Mouse (Mus musculus) gastrocnemius, postnatal 36 days (tissue): Measurements from ENCODE around the gene Odf2. TPM values are rescaled to one million over a fixed set of nuclear protein-coding genes. Genes with fewer than 3 reads are reported as not detected.

Experiments
- DNase-seq, 2 experiments: peaks; one replicate each; pipeline ENCODE4 v3.0.0; 2022
- intact Hi-C: fragments of 180-260 bp; cut with DNase I; formaldehyde crosslinking; loops from one replicate; pipeline ENCODE4 v1.15.1; 2025
- total RNA-seq, 2 experiments: library from RNA; stranded (reverse); gene quantifications; 2 replicates each; pipeline ENCODE4 v1.2.3; 2021

Odf2 gene
- total RNA-seq, 2 experiments from 2014 or later: 10.2 to 11.1 TPM

DNA sequence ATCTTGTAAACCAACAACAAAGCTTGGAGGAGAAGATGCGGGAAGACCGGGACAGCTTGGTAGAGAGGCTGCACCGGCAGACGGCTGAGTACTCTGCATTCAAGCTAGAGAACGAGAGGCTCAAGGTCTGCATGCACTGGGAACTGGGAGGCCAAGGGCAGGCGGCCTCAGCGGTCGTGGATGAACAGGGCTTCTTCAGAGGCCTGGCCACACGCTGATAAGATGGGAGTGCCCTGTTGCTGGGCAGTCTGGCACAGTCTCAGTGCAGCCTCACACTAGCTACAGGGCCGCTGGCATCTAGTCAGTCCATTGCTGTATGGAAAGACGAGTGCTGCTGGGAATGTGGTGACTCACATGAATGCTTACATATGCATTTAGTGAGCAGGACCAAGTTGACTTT, 28.6 kb downstream of the Odf2 start:
- intact Hi-C loops: no loop called here
- no peak for DNase-seq

DNA sequence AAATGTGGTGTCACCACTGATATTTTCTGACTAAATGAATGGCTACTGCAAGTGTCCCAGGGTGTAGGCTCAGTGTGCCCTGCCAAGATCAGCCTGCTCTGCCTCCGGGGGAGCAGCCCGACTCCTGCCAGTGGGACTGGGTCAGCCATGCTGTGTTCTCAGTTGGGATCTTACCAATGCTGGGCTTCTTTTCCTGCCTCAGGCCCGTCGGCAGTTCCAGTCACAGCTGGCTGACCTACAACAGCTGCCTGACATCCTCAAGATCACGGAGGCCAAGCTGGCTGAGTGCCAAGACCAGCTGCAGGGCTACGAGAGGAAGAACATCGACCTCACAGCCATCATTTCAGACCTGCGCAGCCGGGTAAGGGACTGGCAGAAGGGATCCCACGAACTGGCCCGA, 33.0 kb downstream of the Odf2 start:
- DNase-seq: peak; percentile 69 to 74
- intact Hi-C loops: no loop called here

DNA sequence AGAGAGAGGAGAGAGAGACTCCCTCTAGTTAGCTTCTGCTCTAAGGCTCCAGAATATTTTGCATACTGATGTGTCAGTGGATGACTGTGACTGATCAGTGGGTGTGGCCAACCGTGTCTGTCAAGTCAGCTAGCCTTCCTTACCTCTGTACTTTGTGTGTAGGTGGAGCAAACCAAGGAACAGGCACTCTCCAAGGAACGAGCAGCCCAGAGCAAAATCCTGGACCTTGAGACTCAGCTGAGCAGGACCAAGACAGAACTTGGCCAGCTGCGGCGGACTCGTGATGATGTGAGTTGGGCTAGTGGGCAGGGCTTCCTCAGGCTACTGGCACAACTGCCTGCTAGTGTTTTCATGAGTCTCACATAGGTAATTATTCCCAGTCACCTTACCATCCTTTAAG, 37.5 kb downstream of the Odf2 start:
- intact Hi-C loops: no loop called here

DNA sequence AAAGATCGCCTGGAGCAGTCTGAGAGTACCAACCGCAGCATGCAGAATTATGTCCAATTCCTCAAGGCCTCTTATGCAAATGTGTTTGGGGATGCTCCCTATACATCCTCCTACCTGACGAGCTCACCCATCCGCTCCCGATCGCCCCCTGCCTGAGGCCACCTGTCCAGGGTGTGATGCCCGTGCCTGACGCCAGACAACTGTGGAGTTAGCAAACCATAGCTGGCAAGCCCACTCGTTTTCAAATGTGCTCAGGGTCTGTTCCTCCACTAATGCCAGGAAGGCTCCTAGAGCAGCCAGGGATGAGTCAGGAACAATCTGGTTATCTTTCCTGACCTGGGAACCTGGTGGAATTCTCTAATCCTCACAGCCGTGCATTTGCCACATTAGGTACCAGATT, 41.5 kb downstream of the Odf2 start:
- intact Hi-C loops: loop anchor here (5.0 kb wide), 1 partner anchor 47 kb away; no protein-coding TSS in a partner anchor
- no peak for DNase-seq

More for the DNA sequence above, 37.5 kb downstream of the Odf2 start:
- no peak for DNase-seq

DNA sequence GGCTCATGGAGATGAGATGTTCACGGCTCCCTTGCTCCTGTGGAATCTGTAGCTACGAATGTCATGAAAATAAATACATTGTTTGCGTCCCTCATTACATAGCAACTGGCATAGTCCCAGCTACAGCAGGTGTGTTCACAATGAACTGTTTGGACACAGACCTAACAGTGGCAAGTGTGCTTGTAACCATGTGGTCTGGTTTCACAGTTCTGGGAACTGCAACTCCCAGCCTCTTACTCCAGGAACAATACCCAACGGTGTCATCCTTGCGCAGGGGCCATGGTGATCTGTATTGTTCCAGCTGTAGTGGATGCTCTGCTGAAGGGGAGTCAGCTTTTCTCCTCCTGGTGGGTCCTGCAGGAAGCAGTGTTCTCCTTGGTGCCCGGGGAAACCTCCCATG, 42.2 kb downstream of the Odf2 start:
- no peak for DNase-seq
- intact Hi-C loops: loop anchor here (5.0 kb wide), 1 partner anchor 46 kb away; no protein-coding TSS in a partner anchor

DNA sequence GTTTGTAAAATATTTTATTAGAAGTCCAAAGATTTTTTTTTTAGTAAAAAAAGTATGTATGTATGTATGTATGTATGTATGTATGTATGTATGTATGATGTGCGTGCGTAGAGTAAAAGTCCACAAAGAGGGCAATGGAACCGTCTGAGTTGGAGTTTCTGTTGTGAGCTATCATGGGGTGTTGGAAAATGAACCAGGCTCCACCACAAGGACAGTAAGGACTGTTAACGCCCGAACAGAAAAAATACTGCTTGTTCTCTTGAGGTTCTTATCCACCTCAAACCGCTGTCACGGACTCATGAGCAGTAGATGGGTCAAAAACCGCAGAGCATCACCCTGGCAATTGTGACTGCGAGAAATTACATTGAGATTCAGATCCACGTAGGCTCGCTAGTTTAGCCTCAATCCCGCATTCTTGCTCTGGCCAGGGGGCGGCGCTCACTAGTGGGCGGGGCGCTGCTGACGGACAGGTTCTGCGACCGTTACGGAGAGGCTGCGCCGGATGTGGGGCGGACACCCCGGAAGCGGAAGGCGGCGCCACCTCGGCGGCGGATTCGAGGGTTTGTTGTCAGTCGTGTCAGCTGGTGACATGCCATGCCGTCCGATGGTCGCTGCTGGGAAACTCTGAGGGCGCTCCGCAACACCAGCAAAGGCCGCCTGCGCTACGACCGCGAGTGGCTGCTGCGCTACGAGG, 46.0 kb downstream of the Odf2 start, which contains the start of gene Gle1:
TSS of gene Gle1 (plus strand) at position 521 of the 694 bp plus-strand sequence.
- intact Hi-C loops: loop anchor here (5.0 kb wide), 1 partner anchor 42 kb away; no protein-coding TSS in a partner anchor
- DNase-seq: peak; percentile 95 to 97

DNA sequence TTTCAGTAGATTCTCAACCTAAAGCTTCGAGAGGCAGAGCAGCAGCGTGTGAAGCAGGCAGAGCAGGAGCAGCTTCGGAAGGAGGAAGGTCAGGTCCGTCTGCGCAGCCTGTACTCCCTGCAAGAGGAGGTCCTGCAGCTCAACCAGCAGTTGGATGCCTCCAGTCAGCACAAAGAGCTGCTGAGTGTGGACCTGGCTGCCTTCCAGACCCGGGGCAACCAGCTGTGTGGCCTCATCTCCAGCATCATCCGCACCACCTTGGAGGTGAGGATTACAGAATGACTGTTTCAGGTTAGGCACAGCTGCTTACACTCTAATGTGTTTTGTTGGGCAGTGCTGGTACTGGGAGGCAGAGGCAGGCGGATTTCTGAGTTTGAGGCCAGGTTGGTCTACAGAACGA, 51.1 kb downstream of the Odf2 start:
- intact Hi-C loops: no loop called here

DNA sequence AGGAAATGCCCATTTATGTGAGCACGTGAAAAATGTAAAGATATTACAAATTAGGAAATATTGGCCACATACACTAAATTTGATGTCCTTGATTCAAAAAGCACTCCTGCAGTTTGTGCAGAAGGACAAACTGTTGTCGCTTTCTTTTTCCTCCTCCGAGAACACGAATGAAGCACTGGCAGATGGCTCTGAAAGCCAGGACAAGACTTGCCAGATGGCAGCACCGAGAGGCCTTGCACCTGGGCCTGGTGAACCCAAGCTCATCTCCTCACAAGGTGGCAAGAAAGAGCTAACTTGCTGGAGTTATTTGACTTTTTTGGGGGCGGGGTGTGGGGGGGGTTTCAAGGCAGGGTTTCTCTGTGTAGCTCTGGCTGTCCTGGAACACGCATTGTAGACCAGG, 51.8 kb downstream of the Odf2 start:
- DNase-seq: no peak
- intact Hi-C loops: no loop called here

More for the DNA sequence above, 51.1 kb downstream of the Odf2 start:
- DNase-seq: no peak

DNA sequence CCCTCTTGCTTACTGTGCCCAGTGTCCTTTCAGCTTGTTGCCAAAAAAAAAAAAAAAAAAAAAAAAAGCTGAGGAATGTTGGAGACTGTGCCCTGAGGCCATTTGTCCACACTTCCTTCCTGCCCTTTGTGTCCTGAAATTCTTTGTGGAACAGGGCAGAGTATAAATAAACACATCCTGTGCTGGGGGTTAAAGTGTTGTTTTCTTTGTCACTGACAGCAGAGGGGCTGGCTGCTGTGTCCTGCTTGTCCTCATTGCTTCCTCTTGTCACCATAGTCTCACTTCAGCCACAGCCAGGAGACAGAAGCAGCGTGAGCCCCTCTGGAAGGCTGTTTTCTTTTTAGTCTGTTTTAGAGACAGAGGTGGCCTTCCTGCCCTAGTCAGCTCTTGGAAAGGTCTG, 55.7 kb downstream of the Odf2 start:
- intact Hi-C loops: no loop called here
- no peak for DNase-seq

DNA sequence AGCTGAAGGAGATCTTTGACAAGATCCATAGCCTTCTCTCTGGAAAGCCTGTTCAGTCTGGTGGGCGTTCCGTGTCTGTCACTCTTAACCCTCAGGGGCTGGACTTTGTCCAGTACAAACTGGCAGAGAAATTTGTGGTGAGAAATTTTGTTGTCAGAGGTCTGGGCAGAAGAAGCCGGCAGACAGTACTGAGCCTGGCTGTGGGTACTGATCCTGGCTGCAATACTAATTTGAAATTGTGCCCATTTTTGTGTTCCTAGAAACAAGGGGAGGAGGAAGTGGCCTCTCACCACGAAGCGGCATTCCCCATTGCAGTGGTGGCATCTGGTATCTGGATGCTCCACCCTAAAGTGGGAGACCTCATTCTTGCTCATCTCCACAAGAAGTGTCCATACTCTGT, 59.9 kb downstream of the Odf2 start:
- intact Hi-C loops: no loop called here

DNA sequence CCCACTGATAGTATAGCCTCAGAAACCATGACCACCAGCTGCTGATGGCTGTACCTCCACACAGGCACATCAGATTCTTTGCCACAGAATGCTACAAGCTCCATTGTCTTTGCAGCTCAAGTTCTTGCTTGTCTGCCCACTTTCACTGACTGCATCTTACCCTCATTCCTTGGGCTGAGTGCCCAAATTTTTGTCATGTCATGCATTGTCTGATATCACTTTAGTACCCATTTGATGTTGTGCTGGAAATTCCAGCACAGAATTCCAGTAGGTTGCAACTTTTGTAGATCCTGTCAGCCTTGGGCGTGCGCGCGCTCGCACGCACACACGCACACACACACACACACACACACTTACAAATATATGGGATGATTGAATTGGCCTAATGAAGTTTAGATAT, 72.2 kb downstream of the Odf2 start:
- DNase-seq: no peak
- intact Hi-C loops: no loop called here

More for the DNA sequence above, 59.9 kb downstream of the Odf2 start:
- no peak for DNase-seq

DNA sequence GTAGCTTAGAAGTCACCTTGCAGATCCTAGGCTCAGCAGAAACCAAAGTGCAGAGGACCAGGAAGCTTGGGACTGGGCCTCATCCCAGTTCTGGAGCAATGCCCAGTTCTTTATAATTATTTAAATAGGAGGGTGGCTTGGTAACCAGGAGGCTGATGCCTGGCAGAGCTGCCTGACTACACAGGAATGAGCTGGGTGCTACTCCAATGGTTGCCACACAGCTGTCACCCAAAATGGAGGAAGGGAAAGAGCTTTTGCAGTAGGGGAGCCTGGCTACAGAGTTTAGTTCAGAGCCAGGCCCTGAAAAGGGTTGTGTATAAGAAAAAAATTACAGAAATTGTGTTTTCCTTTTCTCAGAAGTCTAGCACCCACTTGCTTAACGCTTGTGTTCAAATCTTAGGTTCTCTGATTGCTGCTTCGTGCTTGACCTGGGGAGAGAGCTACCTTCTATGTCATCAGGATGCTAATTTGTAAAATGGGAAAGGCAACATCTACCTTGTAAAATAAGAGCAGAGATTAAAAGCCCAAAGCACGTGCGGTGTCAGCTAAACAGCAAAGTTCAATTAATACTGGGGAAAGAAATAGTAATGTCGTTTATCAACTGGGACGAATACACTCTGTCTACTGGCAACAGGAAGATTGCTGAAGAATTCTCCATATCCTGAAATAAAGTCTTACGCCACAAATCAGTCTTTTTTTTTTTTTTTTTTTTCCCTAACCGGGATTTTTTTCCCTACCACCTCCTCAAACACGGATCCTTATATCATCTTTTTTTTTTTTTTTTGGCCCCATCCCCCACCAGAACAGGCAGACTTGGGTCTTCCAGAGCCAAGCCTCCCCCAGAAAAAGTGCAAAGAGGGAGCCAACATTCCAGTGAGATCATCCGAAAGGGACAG, 75.6 kb downstream of the Odf2 start:
- intact Hi-C loops: no loop called here
- DNase-seq: no peak

DNA sequence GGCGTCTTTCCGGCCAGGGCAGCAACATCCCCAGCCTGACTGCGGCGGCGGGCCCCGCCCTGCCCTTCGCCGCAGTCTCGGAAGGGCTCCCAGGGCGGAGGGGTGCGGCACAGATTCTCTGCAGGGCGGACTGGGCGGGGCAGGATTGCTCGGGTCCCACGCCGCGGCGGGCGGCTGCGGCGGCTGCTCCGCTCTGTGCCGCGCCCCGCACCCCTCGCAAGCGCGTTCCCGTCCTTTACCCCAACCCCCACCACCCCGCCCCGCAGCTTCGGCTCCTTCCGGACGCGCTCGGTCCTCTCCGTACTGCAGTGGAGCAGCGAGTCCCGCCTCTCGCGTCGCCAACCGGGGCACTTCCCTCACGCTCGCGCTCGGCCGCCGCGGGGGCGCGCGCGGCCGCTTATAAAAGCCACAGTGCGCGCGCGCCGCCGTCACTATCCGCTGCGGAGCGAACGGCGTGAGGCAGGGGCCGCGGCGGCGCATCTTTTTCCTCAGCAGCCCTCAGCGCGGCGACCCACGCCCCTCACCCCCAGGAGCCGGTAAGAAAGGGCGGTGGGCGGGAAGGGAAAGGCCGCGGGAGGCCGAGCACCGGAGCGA, 76.3 kb downstream of the Odf2 start, which contains the start of gene Sptan1:
TSS of gene Sptan1 (plus strand) at position 311 of the 594 bp plus-strand sequence.
- DNase-seq: peak; percentile 95 to 97
- intact Hi-C loops: no loop called here

DNA sequence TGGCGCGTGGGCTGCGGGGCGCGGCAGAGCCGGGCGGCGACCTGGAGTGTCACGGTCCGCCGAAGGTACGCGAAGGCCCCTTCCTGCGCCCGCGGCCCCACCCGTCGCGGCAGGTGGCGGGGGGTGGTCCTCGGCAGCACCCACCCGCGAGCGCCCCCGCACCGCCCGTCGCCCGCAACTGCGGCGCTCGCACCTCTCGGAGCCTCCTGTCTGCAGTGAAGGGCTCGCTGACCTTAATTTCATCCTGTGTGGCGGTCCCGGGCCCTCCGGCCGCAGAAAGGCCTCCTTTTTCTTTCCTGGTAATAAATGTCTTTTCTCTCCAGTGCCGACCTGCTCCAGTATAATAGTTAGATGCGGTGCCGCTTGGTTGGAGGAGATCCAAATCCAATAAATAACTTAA, 76.9 kb downstream of the Odf2 start:
- DNase-seq: peak in 1 of 2 experiments; percentile 12
- intact Hi-C loops: no loop called here

DNA sequence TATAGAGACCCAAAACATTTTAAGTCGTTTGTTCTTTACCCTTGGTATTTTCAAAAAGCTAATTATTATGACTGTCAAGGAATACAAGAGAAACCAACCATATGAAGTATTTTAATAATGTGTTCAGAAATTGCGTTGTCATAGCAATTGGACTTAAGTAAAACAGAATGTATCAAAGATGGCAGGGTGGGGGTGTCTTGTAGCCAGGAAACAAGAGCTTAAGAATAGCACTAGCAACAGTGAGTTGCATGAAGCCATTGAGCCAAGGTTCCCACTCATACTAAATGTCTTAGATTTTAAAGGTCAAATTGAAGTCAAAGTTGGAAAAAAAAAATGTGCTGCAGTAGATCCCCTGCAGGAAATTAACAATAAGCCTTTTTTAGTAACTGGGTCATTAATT, 77.8 kb downstream of the Odf2 start:
- intact Hi-C loops: no loop called here
- no peak for DNase-seq

DNA sequence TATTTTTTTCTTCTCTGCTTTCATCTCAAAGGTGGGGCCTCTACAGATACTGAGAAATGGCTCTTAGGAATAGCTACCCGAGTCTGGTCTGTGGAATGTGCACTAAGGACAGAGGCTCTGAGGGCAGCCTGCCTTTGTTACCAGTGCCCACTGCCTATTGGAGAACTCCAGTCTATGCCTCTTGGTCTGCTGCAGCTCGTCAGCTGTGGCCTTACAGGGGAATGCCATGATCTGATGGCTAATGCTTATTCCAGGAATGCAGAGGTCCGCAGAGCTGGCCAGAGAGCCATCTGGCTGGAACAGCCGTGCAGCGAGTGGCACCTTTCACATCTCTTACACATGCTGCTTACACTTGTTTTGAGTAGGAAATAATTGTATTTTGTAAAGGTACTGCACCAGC, 78.7 kb downstream of the Odf2 start:
- intact Hi-C loops: no loop called here
- DNase-seq: no peak

DNA sequence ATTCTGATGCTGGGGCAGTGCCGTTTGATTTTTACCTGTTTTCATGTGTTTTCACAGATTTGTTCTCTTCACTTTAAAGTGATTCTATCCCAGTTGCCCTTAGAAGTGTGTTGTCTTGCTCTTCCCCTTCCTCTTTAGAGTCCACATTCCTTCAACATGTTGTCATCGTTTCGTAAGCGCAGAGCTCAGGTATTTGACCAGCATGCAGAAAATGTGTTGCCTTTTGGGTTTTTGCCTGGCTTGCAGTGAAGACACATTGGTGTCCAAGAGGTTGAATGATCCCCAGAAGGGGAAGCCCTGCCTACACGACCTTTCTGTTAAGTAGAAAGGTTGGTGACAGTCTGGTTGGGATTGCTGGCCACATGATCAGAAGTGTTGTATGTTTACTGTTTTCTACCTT, 79.6 kb downstream of the Odf2 start:
- DNase-seq: no peak
- intact Hi-C loops: no loop called here

DNA sequence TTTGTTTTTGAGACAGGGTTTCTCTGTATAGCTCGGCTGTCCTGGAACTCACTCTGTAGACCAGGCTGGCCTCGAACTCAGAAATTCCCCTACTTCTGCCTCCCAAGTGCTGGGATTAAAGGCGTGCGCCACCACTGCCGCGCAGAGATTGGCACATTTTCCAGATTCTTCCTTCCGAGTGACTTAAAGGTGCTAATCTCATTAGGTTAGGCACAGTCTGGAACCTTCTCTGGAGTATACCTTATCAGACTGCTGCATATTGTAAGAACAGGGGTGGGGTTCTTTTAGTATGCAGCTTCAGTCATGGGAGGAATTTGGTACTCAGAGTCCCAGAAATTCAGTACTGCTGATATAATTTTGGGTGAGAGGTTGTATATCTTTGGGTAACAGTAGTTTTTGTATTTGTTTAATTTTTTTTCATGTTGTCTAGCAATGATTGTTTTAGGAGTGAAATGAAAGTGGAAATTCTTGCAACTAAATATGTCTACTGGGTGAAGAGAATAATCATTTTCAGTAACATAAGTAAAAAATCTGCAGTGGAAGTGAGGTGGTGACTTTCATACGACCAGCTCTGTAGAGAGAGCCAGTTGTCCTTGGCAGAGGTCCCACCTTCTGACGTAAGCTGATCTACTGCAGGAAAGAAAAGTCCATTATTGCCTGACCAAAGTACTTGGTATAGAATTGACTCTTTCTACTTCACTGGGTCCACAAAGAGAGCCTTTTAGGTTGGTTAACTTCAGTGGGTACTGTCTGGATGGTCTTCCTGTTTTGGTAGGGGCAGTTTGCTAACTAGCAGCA, 83.0 kb downstream of the Odf2 start:
- peak; percentile 23 to 64 for DNase-seq
- intact Hi-C loops: no loop called here

DNA sequence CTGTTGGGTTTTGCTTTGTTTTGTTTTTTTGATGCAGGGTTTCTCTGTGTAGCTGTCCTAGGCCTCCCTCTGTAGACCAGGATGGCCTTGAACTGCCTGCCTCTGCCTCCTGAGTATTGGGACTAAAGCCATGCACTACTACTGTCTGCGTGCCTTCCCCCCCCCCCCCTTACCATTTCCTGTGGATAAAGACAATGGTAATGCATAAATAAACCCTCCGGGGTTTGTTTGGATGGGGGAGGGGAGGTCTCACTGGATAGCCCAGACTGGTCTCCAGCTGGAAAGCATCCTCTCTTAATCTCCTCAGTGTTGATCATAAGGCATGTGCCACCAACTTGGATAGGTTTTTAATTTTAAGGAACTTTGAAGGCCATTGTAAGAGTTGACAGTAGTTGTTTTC, 84.5 kb downstream of the Odf2 start:
- intact Hi-C loops: no loop called here
- no peak for DNase-seq

DNA sequence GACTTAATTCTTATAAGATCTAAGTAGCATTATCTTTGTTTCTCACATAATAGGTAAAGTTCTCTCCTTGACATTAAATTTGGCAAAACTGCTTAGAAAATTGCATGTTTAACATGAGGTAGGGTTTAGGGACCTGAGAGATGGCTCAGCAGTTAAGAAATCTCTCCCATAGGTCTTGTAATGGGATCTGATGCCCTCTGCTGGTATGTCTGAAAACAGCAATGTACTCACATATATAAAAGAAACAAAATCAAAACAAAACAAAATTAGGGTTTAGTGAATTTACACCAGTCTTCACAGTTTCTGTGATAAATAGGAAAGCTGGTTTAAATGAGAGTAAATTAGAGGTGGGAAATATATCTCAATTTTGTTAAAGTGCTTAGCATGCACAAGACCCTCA, 88.3 kb downstream of the Odf2 start:
- DNase-seq: no peak
- intact Hi-C loops: loop anchor here (5.0 kb wide), 2 partner anchors 45 to 160 kb away; no protein-coding TSS in a partner anchor
